Mouse (Mus musculus) urinary bladder, postnatal 10 days (tissue): Measurements from ENCODE around the gene Tsen54.
A peak's percentile ranks its signal among the peaks of the same experiment; 100 is the strongest.

Experiments
- DNase-seq: peaks from one replicate; pipeline ENCODE4 v3.0.0; 2022; ENCODE audit warnings: low spot score

Tsen54 gene

GRCm38 (mm10) chr11:115803072-115803709 is 11.3 kb upstream of the Tsen54 start:
- no peak for DNase-seq

GRCm38 (mm10) chr11:115805005-115805404 is 9.5 kb upstream of the Tsen54 start:
- DNase-seq, result no peak

- DNase-seq, result no peak
Observed at GRCm38 (mm10) chr11:115806154-115806553, 8.4 kb upstream of the Tsen54 start.

- DNase-seq, result no peak
Observed at GRCm38 (mm10) chr11:115807306-115807705, 7.2 kb upstream of the Tsen54 start.

GRCm38 (mm10) chr11:115807971-115808370 is 6.6 kb upstream of the Tsen54 start:
- no peak for DNase-seq

GRCm38 (mm10) chr11:115808696-115809310 is 5.7 kb upstream of the Tsen54 start:
- DNase-seq, result no peak

- DNase-seq, result no peak
Observed at GRCm38 (mm10) chr11:115809311-115809781, 5.2 kb upstream of the Tsen54 start.

GRCm38 (mm10) chr11:115810377-115810776 is 4.1 kb upstream of the Tsen54 start:
- no peak for DNase-seq

GRCm38 (mm10) chr11:115811381-115812093 is 3.0 kb upstream of the Tsen54 start:
- DNase-seq, result no peak

GRCm38 (mm10) chr11:115812095-115812494 is 2.4 kb upstream of the Tsen54 start:
- no peak for DNase-seq

- no peak for DNase-seq
Observed at GRCm38 (mm10) chr11:115812533-115813420, 1.7 kb upstream of the Tsen54 start.

GRCm38 (mm10) chr11:115813507-115814296 is 822 bp upstream of the Tsen54 start, which contains the start of gene Caskin2:
Gene Caskin2, minus strand, starts transcription at chr11:115813639.
- DNase-seq, result peak; percentile 94

GRCm38 (mm10) chr11:115817331-115817730 is 2.8 kb downstream of the Tsen54 start:
- no peak for DNase-seq

GRCm38 (mm10) chr11:115819915-115820623 is 5.5 kb downstream of the Tsen54 start:
- no peak for DNase-seq

GRCm38 (mm10) chr11:115821001-115821400 is 6.5 kb downstream of the Tsen54 start:
- no peak for DNase-seq

- peak; percentile 58 for DNase-seq
Observed at GRCm38 (mm10) chr11:115823774-115824740, 9.5 kb downstream of the Tsen54 start, which contains the start of gene Llgl2. Gene Llgl2, plus strand, starts transcription at chr11:115824049.

GRCm38 (mm10) chr11:115824813-115825212 is 10.3 kb downstream of the Tsen54 start:
- no peak for DNase-seq

GRCm38 (mm10) chr11:115826487-115826886 is 12.0 kb downstream of the Tsen54 start:
- no peak for DNase-seq

GRCm38 (mm10) chr11:115827624-115828023 is 13.1 kb downstream of the Tsen54 start:
- DNase-seq, result no peak
